Mouse (Mus musculus): ENCODE measurements around the gene Sez6l. TPM values are rescaled to one million over a fixed set of nuclear protein-coding genes. Genes with fewer than 3 reads are reported as not detected.

Gene Sez6l
- polyA plus RNA-seq, 1 experiment from 2014 or later = 28.4 TPM

DNA sequence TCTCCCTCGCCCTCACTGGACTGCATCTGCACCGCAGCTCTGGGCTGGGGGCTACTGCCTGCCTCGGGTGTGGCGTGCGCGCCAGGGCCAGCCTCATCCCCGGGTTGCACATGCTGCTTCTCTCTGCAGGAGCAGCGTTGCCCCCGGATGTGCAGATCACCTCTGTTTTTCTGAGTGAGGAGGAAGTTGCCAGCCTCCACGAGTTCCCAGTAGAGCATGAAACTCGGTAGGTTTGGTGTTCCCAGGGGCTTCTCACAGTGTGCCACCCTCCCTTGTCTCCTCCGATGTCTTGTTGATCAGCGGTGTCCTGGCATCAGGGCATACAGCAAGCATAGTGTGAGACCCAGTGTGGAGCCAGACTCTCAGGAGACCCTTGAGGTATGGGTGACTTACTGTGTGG, 207.7 kb downstream of the Sez6l start:
- Histone ChIP-seq H3K9me3 (no peaks in the 10 kb centered on the region), H3K27ac (peak overlapping the region; percentile 46; the same call in 1 of the 2 replicates), H3K4me2 (no peak overlapping the region), H3K4me1 (replicated peaks) (peaks cover 48% of the 10 kb centered on the region), H3K4me3 (no peak overlapping the region), H3K9ac (peak overlapping the region; percentile 53), H3K27me3 (no peaks in the 10 kb centered on the region), H3K36me3 (peaks cover 71% of the 10 kb centered on the region)
- WGBS = 79% methylated on average over 13 of the region's 13 CpGs
- ATAC-seq (ENCODE audit: low FRiP score) = no peak

Other genes starting within 250 kb of the Sez6l start
- 53.6 and 60.2 TPM in 2 replicates for gene Srrd, start 234.1 kb downstream of the Sez6l start, polyA plus RNA-seq (2015; fragmentation: Nextera tagmentation; extraction: Ambion mirVana)
- gene Hps4, start 234.1 kb downstream of the Sez6l start, polyA plus RNA-seq (2015; fragmentation: Nextera tagmentation; extraction: Ambion mirVana) = 40.3 and 43.2 TPM in 2 replicates
- 0.17 and 0.34 TPM in 2 replicates for gene Gm6583, start 221.2 kb downstream of the Sez6l start, polyA plus RNA-seq (2015; fragmentation: Nextera tagmentation; extraction: Ambion mirVana)
- 35.5 and 37.7 TPM in 2 replicates for gene Asphd2, start 182.3 kb downstream of the Sez6l start, polyA plus RNA-seq (2015; fragmentation: Nextera tagmentation; extraction: Ambion mirVana)
- gene Gm6588, start 127.8 kb downstream of the Sez6l start, polyA plus RNA-seq (2015; fragmentation: Nextera tagmentation; extraction: Ambion mirVana) = 0.78 and 1.2 TPM in 2 replicates

Data from hindbrain, embryonic 13.5 days (tissue).